Mouse (Mus musculus) spleen, postnatal 14 days (tissue): Measurements from ENCODE around the gene Adprhl1.

Experiments used
- DNase-seq, 2 experiments: peaks; one replicate each; pipeline ENCODE4 v3.0.0; 2021 to 2022; ENCODE audit warnings: low spot score in 2 of 2

The Adprhl1 gene

DNA sequence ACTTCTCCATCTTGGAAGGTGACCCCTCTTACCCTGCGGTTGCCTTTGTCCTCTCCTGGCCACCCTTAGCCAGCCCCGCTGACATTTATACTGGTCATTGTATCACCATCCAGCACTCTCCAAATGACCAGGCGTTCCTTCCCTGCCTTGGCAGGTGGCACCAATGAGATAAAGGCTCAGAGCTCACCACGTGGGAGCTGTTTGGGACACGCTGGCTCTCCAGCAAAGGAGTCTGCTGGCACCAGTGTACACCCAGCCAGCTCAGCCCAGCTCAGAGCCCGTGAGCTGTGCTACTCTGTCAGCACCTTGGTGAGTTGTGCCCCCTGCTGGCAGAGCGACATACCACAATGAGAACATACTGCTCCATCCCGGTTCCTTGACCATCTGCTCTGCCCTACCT, at the start of gene Adprhl1:
Adprhl1 (minus strand) TSS at position 144 of the 400 bp plus-strand sequence.
- DNase-seq = peak; percentile 63 to 69

DNA sequence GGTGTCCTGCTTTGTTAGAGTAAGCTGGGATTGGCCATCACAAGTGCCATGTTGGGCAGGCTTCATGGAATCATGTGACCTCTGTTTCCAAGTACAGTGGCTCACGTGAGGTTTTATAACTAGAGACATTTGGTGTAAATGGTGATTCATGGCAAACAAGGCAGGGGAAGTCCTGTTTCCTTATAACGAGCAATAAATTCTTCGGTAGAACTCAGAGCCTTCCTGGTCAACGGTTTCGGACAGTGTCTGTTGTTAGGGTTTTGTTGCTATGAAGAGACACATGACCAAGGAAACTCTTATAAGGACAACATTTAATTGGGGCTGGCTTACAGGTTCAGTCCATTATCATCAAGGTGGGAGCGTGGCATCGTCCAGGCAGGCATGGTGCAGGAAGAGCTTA, 47.1 kb upstream of the Adprhl1 start:
- DNase-seq = no peak

DNA sequence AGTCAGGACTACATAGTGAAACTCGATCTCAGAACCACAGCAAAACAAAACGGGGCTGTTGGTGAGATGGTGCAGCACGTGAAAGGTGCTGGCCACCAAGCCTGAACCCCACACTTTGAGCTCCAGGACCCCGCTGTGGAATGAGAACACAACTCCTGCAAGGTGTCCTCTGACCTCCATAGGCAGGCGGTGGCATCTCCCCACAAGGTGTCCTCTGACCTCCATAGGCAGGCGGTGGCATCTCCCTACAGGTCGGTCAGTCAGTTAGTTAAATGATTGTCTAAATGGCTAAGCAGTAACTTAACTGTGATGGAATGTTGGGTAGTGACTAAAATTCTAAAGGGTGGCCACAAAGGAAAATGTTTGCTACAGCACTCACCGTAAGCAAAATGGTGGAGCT, 45.6 kb upstream of the Adprhl1 start:
- no peak for DNase-seq

- DNase-seq = no peak
Observed at GRCm38 (mm10) chr8:13293677-13294470, 39.9 kb upstream of the Adprhl1 start.

GRCm38 (mm10) chr8:13292364-13292763, 38.4 kb upstream of the Adprhl1 start:
- DNase-seq = peak; percentile 60 to 74

DNA sequence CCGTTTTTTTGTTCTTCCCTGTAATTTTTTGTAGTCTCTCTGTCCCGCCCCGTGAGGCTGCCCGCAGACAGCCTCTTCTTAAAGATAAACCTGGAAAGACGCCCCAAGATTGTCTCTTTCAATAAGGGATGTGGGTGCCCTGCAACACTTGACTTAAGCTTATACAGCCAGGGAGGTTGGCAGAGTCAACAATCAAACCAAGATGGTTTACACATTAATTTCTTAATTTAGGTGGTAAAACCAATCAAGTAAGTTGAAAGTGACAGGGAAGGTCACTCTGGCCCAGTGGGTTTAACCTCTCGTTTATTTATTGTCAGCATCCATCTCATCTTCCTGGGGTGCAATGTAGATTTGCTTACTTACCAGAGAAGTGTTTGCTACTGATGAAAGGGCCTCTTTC, 34.7 kb upstream of the Adprhl1 start:
- no peak for DNase-seq

GRCm38 (mm10) chr8:13287692-13288623, 34.0 kb upstream of the Adprhl1 start, which contains the start of the genes Dcun1d2 and Tmco3:
Gene Dcun1d2 (minus strand): TSS chr8:13288131.
Gene Tmco3 (plus strand): TSS chr8:13288190.
- peak; percentile 91 for DNase-seq

DNA sequence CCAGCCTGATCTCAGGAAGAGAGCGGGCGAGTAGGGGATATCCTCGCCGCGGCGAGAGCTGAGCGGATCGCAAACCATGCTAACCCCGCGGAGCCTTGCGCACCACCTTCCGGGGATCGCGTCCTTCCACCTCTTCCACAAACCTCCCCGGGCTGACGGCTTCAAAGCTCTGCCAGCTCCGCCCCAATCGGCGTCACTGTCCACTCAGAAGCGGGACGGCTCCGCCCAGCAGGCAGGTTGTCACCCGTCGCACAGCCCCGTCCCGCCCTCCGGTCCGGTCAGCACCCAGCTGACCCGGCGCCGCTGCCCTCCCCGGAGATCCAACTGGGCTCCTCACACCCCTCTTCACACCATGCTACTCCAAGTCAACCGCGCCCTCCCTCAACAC, 33.3 kb upstream of the Adprhl1 start:
- DNase-seq = peak; percentile 77 to 81

GRCm38 (mm10) chr8:13283200-13283599, 29.2 kb upstream of the Adprhl1 start:
- no peak for DNase-seq

- no peak for DNase-seq
Observed at GRCm38 (mm10) chr8:13276941-13277447, 23.0 kb upstream of the Adprhl1 start.

DNA sequence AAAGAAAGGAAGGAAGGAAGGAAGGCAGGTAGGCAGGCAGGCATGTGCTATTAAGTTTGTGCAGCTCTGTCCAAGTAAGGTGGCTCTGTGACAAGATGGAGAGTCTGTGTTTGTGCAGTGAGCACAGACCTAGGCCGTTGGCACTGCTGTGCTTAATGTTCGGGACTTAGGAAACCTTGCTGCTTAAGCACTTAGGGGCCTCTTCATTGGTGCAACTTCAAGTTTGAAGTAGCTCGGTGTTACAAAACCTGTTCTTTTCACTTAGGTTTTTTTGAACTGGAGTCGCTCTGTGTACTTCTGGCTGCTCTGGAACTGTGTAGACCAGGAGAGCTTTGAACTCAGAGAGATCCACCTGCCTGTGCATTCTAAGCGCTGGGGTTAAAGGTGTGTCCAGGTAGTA, 18.9 kb upstream of the Adprhl1 start:
- no peak for DNase-seq

DNA sequence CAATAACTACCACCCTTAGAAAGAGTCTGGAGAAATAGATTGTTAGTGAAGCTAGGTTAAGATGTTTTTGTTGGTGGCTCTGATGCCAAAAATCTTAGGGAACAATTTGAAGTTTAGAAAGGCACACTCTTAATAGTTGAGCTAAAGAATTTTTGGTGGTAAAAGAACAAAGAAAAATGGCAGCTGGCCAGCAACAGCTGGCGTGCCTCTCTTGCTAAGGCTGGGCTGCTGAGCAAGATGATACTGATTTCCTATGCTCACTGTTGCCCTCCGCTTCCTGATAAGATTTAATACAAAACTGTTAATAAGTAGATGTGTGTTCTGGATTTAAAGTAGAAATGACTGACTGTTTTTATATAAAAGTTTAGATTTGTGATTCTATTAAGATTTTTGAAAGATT, 13.6 kb upstream of the Adprhl1 start:
- no peak for DNase-seq

- no peak for DNase-seq
Observed at GRCm38 (mm10) chr8:13263376-13263775, 9.4 kb upstream of the Adprhl1 start.

GRCm38 (mm10) chr8:13253413-13253812, 549 bp downstream of the Adprhl1 start:
- no peak for DNase-seq

- no peak for DNase-seq
Observed at GRCm38 (mm10) chr8:13252837-13253236, 1.1 kb downstream of the Adprhl1 start.

DNA sequence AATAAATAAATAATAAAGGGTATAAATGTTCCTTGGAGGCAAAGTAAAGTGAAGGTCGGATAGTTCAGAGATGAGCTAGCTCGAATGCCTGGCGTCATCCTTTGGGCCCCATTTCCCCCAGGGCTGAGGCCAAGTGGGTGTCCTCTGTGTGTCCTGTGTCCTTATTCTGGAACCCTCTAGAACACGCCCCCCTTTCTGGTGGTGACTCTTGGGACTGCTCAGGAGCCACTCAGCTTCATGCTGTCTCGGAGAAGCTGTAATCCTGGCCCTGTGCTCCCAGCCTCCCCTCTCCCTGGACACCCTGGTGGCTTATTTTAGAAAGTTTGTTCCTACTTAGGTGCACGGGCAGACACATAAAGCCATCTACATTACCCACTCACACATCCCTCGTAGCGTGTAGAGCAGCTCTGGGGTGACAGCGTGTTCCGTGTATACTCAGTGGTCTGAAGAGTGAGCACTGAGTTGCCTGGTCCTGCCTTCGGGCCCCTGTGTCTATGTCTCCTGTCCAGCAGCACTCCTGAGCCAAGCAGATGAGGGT, 9.6 kb downstream of the Adprhl1 start:
- no peak for DNase-seq

DNA sequence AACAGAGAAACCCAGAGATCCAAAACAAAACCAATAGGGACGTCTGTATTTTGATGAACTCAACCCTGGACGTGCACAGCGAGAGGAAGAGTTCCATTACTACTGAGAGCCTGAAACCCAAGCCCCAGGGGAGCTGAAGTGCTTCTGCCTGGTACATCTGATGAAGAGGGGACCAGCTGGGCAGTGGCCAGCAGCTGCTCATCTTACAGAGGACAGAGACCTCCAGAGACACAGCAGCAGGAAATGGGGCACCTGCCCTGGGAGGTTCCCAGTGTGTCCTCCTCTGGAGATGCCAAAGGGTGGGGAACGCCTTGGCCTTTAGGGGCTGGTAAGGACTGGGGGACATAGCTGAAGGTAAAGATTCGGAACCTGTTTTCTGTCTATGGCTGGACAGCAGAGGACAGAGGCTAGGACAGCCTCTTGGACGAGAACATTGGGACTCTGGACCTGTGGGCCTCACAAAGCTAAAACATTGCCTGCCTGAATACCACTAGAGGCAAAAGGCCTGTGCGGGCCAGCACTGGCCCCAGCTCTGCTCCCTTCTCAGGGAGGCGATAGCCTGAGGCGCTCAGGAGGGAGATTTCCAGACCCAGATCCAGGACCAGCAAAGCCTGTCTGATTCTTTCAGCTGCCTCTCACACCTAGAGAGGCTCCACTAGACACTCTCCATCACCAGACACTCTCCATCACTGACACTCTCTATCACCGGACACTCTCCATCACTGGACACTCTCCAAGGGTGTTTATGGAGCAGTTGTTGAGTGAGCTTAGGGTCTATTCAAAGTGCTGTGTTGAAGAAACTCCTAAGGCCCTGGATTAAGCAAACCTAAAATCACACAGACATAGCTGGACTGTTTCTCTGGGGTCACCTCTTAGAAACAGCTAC, 10.7 kb downstream of the Adprhl1 start:
- DNase-seq = no peak

GRCm38 (mm10) chr8:13240691-13241090, 13.3 kb downstream of the Adprhl1 start:
- no peak for DNase-seq

DNA sequence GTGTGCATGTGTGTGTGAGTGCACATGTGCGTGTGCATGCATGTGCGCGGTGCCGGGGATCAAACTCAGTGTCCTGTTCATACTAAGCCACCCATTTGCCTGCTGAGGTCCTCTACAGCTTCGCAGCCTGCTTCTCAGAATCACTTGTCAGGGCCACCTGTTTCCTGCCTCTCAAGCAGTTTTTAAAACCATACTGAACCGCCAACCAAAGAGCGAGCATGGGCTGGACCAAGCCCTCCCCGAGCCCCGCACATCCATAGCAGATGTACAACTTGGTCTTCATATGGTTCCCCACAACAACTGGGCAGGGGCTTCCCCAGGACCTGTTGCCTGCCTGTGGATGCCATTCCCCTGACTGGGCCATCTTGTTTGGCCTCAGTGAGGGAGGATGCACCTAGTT, 13.9 kb downstream of the Adprhl1 start:
- DNase-seq = no peak

DNA sequence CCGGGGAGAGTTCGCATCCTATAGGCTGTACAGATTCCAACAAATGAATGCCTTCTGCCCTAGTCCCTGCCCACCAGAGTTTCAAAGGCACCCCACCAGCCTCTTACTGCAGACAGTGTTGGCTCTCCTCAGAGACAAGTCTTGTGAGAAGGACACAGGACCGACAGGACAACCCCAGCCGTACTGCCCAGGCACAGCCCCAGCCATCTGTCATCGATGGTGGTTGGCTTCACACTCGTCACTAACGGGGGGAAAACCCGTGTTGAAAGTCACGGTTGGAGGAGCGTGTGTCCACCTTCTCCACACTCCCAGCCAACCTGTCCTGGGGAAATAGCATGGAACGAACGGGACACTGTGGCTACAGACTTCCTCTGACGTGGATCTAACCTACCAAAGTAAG, 19.2 kb downstream of the Adprhl1 start:
- no peak for DNase-seq

- DNase-seq = no peak
Observed at GRCm38 (mm10) chr8:13230471-13230870, 23.5 kb downstream of the Adprhl1 start.
